Mouse (Mus musculus) cerebellum, postnatal 4 days (tissue): ENCODE measurements at regions not wholly inside any gene's neighbourhood (a gene's known extent, or its start where the extent isn't known, plus 50 kb on each side); places are given as distances from the start of the nearest gene placed in this dataset.

ENCODE experiments used
- DNase-seq, 2 experiments: peaks; one replicate each; pipeline ENCODE4 v3.0.0; 2022; ENCODE audit warnings: low spot score in 2 of 2, mixed read lengths in 1 of 2

DNA sequence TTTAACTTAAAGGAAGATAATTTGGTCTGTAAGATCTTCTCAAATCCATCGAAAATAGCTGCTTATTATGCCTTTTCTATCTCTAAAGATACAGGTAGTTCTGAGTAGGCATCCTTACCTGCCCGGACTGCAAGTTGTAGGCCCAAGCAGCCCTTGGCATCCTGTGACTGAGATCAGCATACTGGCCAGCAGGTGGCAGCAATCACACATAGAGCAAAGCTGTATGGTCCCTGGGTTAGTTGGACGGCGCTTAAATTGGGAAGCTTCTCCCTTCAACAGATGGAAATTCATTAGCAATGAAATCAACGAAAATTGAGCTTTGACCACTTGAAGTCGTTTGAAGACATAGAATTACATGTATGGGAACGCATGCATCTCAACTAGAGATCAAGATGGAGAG is 61.0 kb downstream of the Ccng2 start:
- DNase-seq, result peak; percentile 69 to 75

DNA sequence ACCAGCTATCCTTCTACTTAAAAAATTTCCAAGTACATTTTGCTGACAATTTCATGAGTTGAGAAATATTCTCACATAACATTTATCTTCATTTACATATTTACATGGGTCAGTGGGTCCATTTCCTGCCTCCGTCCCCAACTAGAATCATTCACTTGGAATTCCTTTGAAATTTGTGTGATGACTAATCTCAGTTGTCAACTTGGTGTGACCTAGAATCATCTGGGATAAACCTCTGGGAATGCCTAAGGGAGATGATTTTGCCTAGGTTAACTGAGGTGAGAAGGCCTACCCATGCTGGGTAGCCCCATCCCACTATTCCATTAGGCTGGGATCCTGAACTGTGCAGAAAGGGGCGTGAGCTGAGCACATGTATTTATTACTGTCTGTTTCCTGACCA is 63.8 kb downstream of the Ccng2 start:
- no peak for DNase-seq

DNA sequence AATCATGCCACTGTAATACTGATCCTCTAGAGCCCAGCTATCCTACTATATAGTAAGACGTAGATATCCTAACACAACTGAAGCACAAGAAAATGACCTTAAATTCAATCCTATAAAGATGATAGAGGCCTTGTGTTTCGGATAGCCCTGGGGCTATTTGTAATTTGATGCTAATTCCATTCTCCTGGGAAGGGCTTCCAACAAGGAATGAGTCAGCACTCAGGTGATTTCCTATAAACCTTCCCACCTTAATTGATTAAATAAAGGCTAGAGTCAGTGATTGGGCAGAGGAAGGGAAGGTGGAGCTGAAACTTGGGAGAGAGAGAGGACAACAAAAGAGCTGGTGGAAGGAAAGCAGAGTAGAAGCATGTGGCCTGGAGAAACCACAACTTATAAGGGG is 86.0 kb downstream of the Ccng2 start:
- no peak for DNase-seq
